Mouse (Mus musculus) heart, embryonic 12.5 days (tissue): ENCODE measurements around the gene Plppr2. TPM values are rescaled to one million over a fixed set of nuclear protein-coding genes. Genes with fewer than 3 reads are reported as not detected.

Source experiments
- ATAC-seq: fragments of 200-750 bp; cut with Nextera tagmentation; 2 replicates; pipeline ENCODE4 v1.8.0; 2017; ENCODE audit warnings: moderate TSS enrichment, moderate library complexity; ENCODE audit not compliant: insufficient number of reproducible peaks, low FRiP score
- H3K27ac ChIP-seq: fragments of 300-500 bp; sonication (generic); 2 replicates; pipeline ENCODE4 v1.5.1; 2016; ENCODE audit warnings: mild to moderate bottlenecking, moderate library complexity; ENCODE audit not compliant: poor library complexity, severe bottlenecking
- H3K27me3 ChIP-seq: fragments of 300-500 bp; sonication (generic); replicated peaks from 2 replicates; pipeline ENCODE4 v1.6.1; 2016; ENCODE audit warnings: mild to moderate bottlenecking, moderate library complexity
- H3K36me3 ChIP-seq: fragments of 300-500 bp; sonication (generic); 2 replicates; pipeline ENCODE4 v1.6.1; 2016; ENCODE audit warnings: mild to moderate bottlenecking, moderate library complexity
- H3K4me1 ChIP-seq: fragments of 300-500 bp; sonication (generic); replicated peaks from 2 replicates; pipeline ENCODE4 v1.6.1; 2016; ENCODE audit warnings: mild to moderate bottlenecking
- H3K4me2 ChIP-seq: fragments of 300-500 bp; sonication (generic); 2 replicates; pipeline ENCODE4 v1.6.1; 2016; ENCODE audit warnings: mild to moderate bottlenecking, moderate library complexity
- H3K4me3 ChIP-seq: fragments of 300-500 bp; sonication (generic); 2 replicates; pipeline ENCODE4 v1.5.1; 2016; ENCODE audit warnings: mild to moderate bottlenecking
- H3K9ac ChIP-seq: fragments of 300-500 bp; sonication (generic); 2 replicates; pipeline ENCODE4 v1.6.1; 2016; ENCODE audit warnings: mild to moderate bottlenecking, moderate library complexity
- H3K9me3 ChIP-seq: fragments of 300-500 bp; sonication (generic); replicated peaks from 2 replicates; pipeline ENCODE4 v1.6.1; 2016; ENCODE audit warnings: mild to moderate bottlenecking, moderate library complexity
- WGBS: fragments of 180-500 bp; shearing (Covaris S2); methylation state at CpG from one replicate; pipeline ENCODE4 v1.1.7; 2016; 5-methylcytosine and 5-hydroxymethylcytosine counted together
- polyA plus RNA-seq: library from polyadenylated mRNA; unstranded; fragments of >200 nt; fragmentation: Nextera tagmentation; extraction: Ambion mirVana; gene quantifications from 2 replicates; pipeline ENCODE4 v1.2.1, GENCODE M21; 2016

Plppr2 gene
- polyA plus RNA-seq, 1 experiment from 2014 or later = 8.2 TPM

GRCm38 (mm10) chr9:21932445-21933137 lies 4.2 kb upstream of the Plppr2 start:
- WGBS = 61% methylated on average over 12 of the region's 12 CpGs
- Histone ChIP-seq H3K36me3 (no peaks in the 10 kb centered on the region), H3K4me1 (peaks cover 13% of the 10 kb centered on the region; the same call in 1 of the 2 replicates), H3K9ac (no peak overlapping the region), H3K9me3 (no peaks in the 10 kb centered on the region), H3K27me3 (no peaks in the 10 kb centered on the region), H3K27ac (no peak overlapping the region), H3K4me2 (no peak overlapping the region), H3K4me3 (no peak overlapping the region)
- ATAC-seq = no peak

DNA sequence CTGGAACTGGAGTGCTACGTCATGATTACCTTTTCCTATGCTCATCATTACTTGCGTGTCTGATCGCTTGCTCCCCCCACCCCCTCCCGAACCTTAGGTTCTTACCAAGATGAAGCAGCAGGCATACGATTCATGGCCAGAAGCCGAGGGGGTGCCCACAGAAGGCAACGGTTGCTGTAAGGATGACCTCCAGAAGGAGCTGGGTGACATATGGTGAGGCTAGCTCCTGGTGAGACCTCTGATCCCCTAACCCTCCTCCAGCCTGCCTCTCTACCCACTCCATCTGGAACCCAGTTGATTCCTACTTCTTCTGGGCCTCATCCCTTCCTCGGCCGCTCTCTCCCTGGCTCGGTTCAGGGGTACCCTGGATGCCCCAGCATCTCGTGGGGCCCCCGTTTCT lies 2.8 kb upstream of the Plppr2 start:
- no peak overlapping the region for H3K4me3 ChIP-seq
- H3K9me3 ChIP-seq = no peaks in the 10 kb centered on the region
- no peak overlapping the region for H3K27ac ChIP-seq
- no peak overlapping the region for H3K4me2 ChIP-seq
- 84% methylated on average over 12 of the region's 12 CpGs for WGBS
- H3K4me1 ChIP-seq = peaks cover 12% of the 10 kb centered on the region; the same call in 1 of the 2 replicates
- H3K9ac ChIP-seq = no peak overlapping the region
- H3K27me3 ChIP-seq = no peaks in the 10 kb centered on the region
- H3K36me3 ChIP-seq = no peaks in the 10 kb centered on the region
- ATAC-seq = no peak

DNA sequence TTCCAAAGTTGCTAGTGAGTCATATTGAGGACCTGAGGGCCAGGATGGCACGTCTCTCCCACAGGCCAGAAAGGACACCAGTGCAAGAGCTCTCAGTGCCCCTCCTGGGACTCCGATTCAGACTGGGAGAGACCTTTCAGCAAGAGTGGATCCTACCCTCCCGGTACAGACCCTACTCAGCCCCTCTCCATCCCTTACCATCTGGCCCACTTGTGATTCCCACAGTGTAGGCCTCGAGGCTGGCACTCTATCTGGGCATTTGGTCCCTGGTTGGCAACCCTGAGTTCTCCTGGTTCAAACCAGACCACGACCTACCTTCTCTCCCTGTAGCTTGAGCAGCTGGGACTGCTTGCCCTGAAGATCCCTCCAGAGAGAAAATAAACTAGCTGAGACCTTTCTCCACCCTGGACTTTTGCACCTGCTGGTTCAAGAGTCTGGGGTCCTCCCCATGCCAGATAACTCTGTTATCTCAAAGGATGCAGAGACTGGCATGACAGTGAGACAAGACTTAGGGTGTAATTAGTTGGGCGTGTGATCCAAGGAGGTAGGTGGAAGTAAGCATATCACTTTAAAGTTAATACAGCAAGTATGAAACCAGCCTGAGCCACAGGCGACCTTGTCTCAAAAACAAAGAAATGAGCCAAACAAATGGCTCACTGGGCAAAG lies 1.2 kb upstream of the Plppr2 start:
- H3K27ac ChIP-seq = no peak overlapping the region
- H3K4me2 ChIP-seq = no peak overlapping the region
- no peak overlapping the region for H3K4me3 ChIP-seq
- no peak for ATAC-seq
- H3K9ac ChIP-seq = no peak overlapping the region
- H3K9me3 ChIP-seq = no peaks in the 10 kb centered on the region
- H3K36me3 ChIP-seq = no peaks in the 10 kb centered on the region
- H3K27me3 ChIP-seq = no peaks in the 10 kb centered on the region
- peaks cover 12% of the 10 kb centered on the region; the same call in 1 of the 2 replicates for H3K4me1 ChIP-seq
- WGBS = 80% methylated on average over 7 of the region's 7 CpGs

GRCm38 (mm10) chr9:21937711-21938175 lies 910 bp downstream of the Plppr2 start:
- H3K4me3 ChIP-seq = 0 out of 2 replicates have a peak overlapping the region, but pooled peaks have one; percentile 63
- 79% methylated on average over 4 of the region's 4 CpGs for WGBS
- H3K9ac ChIP-seq = peak overlapping the region; percentile 77; the same call in 1 of the 2 replicates
- peaks cover 8% of the 10 kb centered on the region; the same call in 1 of the 2 replicates for H3K4me1 ChIP-seq
- no peaks in the 10 kb centered on the region for H3K9me3 ChIP-seq
- H3K36me3 ChIP-seq = peaks cover 4% of the 10 kb centered on the region; the same call in 1 of the 2 replicates
- no peak overlapping the region for H3K27ac ChIP-seq
- peak overlapping the region; percentile 88 for H3K4me2 ChIP-seq
- no peak for ATAC-seq
- no peaks in the 10 kb centered on the region for H3K27me3 ChIP-seq

DNA sequence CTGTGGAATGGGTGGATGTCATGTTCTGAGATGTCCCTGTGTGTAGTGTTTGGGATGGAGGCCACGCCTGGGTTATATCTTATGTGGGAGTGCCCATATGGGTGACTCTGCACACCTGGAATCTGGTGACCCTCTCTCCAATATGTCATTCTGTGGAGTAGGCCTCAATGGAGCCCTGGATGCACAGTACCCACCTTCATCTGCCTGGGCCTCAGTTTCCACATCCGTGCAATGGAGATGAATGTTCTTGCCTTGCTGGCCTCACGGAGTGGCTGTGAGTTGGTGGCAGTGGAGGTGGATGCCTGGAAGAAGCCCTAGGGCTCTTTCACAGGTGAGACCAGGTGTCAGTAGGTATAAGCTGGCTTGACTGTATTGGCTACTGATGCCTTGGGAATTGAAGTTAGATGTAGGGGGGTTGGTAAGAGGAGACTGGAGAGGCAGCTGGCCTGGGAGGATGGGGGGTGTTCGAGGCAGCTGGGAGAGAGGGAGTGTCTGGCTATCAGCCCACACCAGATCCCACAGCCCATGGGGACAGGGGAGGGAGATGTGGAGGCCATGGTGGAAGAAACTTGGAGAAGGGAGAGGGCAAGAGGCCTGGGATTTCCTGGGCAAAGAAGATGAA lies 1.5 kb downstream of the Plppr2 start:
- WGBS = 82% methylated on average over 4 of the region's 4 CpGs
- H3K27me3 ChIP-seq = peaks cover under 1% of the 10 kb centered on the region

GRCm38 (mm10) chr9:21943046-21943445 lies 6.2 kb downstream of the Plppr2 start:
- H3K9me3 ChIP-seq = no peaks in the 10 kb centered on the region
- H3K27ac ChIP-seq = no peak overlapping the region
- 65% methylated on average over 9 of the region's 12 CpGs for WGBS
- ATAC-seq = no peak
- peaks cover 42% of the 10 kb centered on the region for H3K27me3 ChIP-seq
- no peak overlapping the region for H3K4me2 ChIP-seq
- H3K9ac ChIP-seq = no peak overlapping the region
- H3K36me3 ChIP-seq = peaks cover 4% of the 10 kb centered on the region; the same call in 1 of the 2 replicates
- H3K4me1 ChIP-seq = peaks cover 8% of the 10 kb centered on the region
- H3K4me3 ChIP-seq = no peak overlapping the region

More for the DNA sequence above, 1.5 kb downstream of the Plppr2 start:
- Histone ChIP-seq H3K9ac (no peak overlapping the region), H3K9me3 (no peaks in the 10 kb centered on the region), H3K4me1 (peaks cover 8% of the 10 kb centered on the region; the same call in 1 of the 2 replicates), H3K27ac (no peak overlapping the region), H3K4me2 (no peak overlapping the region), H3K4me3 (no peak overlapping the region), H3K36me3 (peaks cover 4% of the 10 kb centered on the region; the same call in 1 of the 2 replicates)
- ATAC-seq = no peak

- peaks cover 48% of the 10 kb centered on the region for H3K27me3 ChIP-seq
- peaks cover 4% of the 10 kb centered on the region; the same call in 1 of the 2 replicates for H3K36me3 ChIP-seq
- no peak overlapping the region for H3K4me3 ChIP-seq
- H3K4me2 ChIP-seq = no peak overlapping the region
- no peaks in the 10 kb centered on the region for H3K9me3 ChIP-seq
- peaks cover 8% of the 10 kb centered on the region for H3K4me1 ChIP-seq
- no peak overlapping the region for H3K27ac ChIP-seq
- no peak overlapping the region for H3K9ac ChIP-seq
- WGBS = 34% methylated on average over 12 of the region's 12 CpGs
- ATAC-seq = no peak
Observed at GRCm38 (mm10) chr9:21943638-21944037, 6.8 kb downstream of the Plppr2 start.

- no peak overlapping the region for H3K9ac ChIP-seq
- H3K27ac ChIP-seq = no peak overlapping the region
- peaks cover 4% of the 10 kb centered on the region; the same call in 1 of the 2 replicates for H3K36me3 ChIP-seq
- no peak for ATAC-seq
- H3K4me2 ChIP-seq = peak overlapping the region; percentile 8; the same call in 1 of the 2 replicates
- H3K9me3 ChIP-seq = no peaks in the 10 kb centered on the region
- 13% methylated on average over 23 of the region's 23 CpGs for WGBS
- no peak overlapping the region for H3K4me3 ChIP-seq
- peaks cover 54% of the 10 kb centered on the region for H3K27me3 ChIP-seq
- H3K4me1 ChIP-seq = peaks cover 8% of the 10 kb centered on the region
Observed at GRCm38 (mm10) chr9:21944267-21944666, 7.4 kb downstream of the Plppr2 start.

DNA sequence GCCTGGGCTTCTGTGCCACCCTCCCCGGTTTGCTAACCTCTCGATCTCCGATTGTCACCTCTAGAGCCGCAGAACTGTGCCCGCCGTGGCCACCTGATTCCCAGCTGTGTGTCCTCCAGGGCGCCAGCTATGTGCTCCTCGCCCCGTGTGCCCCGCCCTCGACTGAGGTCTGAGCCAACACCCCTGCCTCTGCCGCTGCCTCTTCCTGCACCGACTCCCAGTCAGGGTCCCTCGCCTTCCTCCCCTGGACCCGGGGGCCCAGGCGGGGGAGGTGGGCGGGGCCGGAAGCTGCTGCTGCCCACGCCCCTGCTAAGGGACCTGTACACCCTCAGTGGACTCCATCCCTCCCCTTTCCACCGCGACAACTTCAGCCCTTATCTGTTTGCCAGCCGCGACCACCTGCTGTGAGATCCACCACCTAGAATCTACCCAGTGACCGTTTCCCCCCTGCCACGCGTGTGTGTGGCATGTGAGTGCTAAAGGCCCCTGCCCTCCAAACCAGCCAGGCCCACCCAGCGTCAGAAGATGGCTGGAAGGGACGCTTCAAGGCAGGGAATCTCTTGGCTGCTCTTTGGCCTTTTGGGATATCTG lies 10.8 kb downstream of the Plppr2 start:
- no peaks in the 10 kb centered on the region for H3K36me3 ChIP-seq
- H3K9ac ChIP-seq = no peak overlapping the region
- peak overlapping the region; percentile 45 for H3K4me2 ChIP-seq
- H3K27ac ChIP-seq = no peak overlapping the region
- no peaks in the 10 kb centered on the region for H3K9me3 ChIP-seq
- no peak for ATAC-seq
- 3% methylated on average over 26 of the region's 28 CpGs for whole genome bisulfite sequencing
- H3K4me3 ChIP-seq = peak overlapping the region; percentile 18
- peaks cover 62% of the 10 kb centered on the region for H3K27me3 ChIP-seq
- peaks cover 8% of the 10 kb centered on the region for H3K4me1 ChIP-seq

- H3K27me3 ChIP-seq = peaks cover 62% of the 10 kb centered on the region
- no peak overlapping the region for H3K4me3 ChIP-seq
- no peak overlapping the region for H3K27ac ChIP-seq
- no peak for ATAC-seq
- no peaks in the 10 kb centered on the region for H3K9me3 ChIP-seq
- H3K9ac ChIP-seq = no peak overlapping the region
- no peaks in the 10 kb centered on the region for H3K36me3 ChIP-seq
- 55% methylated on average over 8 of the region's 8 CpGs for WGBS
- no peak overlapping the region for H3K4me2 ChIP-seq
- H3K4me1 ChIP-seq = peaks cover 8% of the 10 kb centered on the region
Observed at GRCm38 (mm10) chr9:21948146-21948545, 11.3 kb downstream of the Plppr2 start.

DNA sequence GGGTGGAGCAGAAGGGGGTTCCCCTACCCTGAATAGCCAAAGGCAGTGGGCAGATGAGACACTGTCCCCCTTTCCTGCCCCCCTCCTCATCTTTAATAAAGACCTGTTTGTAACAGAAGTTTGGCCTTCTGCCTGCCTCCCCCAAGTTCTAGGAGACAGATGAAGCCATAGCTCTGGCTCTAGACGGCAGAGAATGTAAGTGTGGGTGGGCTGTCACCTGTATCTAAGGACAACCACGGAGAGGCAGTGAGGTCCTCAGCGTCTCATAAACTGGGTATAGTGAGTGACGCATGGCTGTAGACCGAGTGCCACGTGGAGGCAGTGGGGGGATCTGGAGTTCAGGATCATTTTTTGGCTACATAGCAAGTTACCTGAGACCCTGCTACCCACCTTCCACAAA lies 12.0 kb downstream of the Plppr2 start:
- no peak for ATAC-seq
- H3K27me3 ChIP-seq = peaks cover 57% of the 10 kb centered on the region

More for the DNA sequence above, 12.0 kb downstream of the Plppr2 start:
- Histone ChIP-seq H3K27ac (no peak overlapping the region), H3K4me1 (peaks cover 8% of the 10 kb centered on the region), H3K36me3 (no peaks in the 10 kb centered on the region), H3K4me3 (no peak overlapping the region), H3K9ac (no peak overlapping the region), H3K4me2 (no peak overlapping the region), H3K9me3 (no peaks in the 10 kb centered on the region)
- WGBS = 58% methylated on average over 6 of the region's 6 CpGs
